Mouse (Mus musculus) olfactory bulb, adult 2 months (tissue): ENCODE measurements around the gene Retnlb.

Experiments used
- CTCF ChIP-seq: fragments of 200-500 bp; IDR thresholded peaks from 2 replicates; pipeline ENCODE4 v1.5.1; 2012; ENCODE audit warnings: low read depth, mild to moderate bottlenecking, low read length, moderate library complexity; ENCODE audit not compliant: insufficient read depth
- POLR2A ChIP-seq: fragments of 200-500 bp; IDR thresholded peaks from 2 replicates; pipeline ENCODE4 v1.6.1; 2012; ENCODE audit warnings: mild to moderate bottlenecking, low read depth, low read length, moderate library complexity; ENCODE audit not compliant: insufficient read depth

GRCm38 (mm10) chr16:48826474-48826873, 9.8 kb downstream of the Retnlb start:
- no peak for TF ChIP-seq POLR2A
- no peak for TF ChIP-seq CTCF
